Mouse (Mus musculus): ENCODE results near the gene Eml4. TPM values are rescaled to one million over a fixed set of nuclear protein-coding genes. Genes with fewer than 3 reads are reported as not detected.

Gene Eml4
- total RNA-seq, 2 experiments from 2014 or later: 23.3 to 26.1 TPM

- no peak for TF ChIP-seq CTCF (conservative IDR thresholded peaks at IDR 0.05)
- H3K27ac ChIP-seq: no peak overlapping the region
Observed at GRCm38 (mm10) chr17:83449583-83449982, 98.9 kb downstream of the Eml4 start.

GRCm38 (mm10) chr17:83451367-83451766 lies 100.6 kb downstream of the Eml4 start:
- H3K4me3 ChIP-seq: no peak overlapping the region
- no peak for TF ChIP-seq CTCF (conservative IDR thresholded peaks at IDR 0.05)
- H3K27ac ChIP-seq: no peak overlapping the region
- DNase-seq (ENCODE audit: low spot score in 2 of 2): no peak

More at GRCm38 (mm10) chr17:83449583-83449982, 98.9 kb downstream of the Eml4 start:
- H3K4me3 ChIP-seq: no peak overlapping the region
- no peak for DNase-seq (ENCODE audit: low spot score in 2 of 2)

DNA sequence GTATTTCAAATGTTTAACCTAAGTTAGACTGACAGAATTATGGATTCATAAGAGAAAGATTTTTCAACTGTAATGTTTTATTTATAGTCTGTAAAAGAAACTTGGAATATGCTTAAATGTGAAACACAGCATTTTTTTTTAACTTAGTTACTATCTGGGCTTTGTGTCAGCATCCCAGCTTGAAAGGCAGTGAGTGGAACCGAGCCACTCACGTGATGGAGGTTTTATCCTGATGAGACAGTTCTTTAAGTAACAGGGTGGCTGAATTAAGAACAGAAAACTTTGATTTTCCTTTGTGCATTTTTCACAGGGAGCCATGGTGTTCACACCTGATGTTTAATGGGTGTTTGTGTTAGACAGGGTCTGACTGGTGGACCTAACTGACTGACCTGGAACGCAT lies 101.1 kb downstream of the Eml4 start:
- Histone ChIP-seq H3K4me3 (no peak overlapping the region), H3K27ac (no peak overlapping the region)
- TF ChIP-seq CTCF (conservative IDR thresholded peaks at IDR 0.05): no peak
- no peak for DNase-seq (ENCODE audit: low spot score in 2 of 2)

DNA sequence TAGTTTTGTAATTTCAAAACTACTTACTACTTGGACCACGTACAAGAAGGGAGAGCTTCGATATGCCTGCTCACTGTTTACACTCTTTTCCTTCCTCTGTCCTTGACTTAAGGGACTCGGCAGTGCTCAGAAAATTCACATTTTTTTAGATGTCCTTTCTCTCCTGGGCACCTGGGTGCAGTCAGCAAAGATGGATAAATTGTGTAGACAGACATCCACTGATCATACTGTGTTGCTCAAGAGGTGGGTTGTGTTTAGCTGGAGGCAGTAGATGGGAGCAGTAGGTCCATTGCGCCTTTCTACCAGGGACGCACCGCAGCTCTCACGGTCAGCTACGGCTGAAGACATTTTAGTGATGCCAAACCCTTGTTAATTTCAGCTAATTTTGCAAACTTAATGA lies 101.7 kb downstream of the Eml4 start:
- no peak for TF ChIP-seq CTCF (conservative IDR thresholded peaks at IDR 0.05)
- Histone ChIP-seq H3K27ac (no peak overlapping the region), H3K4me3 (no peak overlapping the region)
- no peak for DNase-seq (ENCODE audit: low spot score in 2 of 2)

DNA sequence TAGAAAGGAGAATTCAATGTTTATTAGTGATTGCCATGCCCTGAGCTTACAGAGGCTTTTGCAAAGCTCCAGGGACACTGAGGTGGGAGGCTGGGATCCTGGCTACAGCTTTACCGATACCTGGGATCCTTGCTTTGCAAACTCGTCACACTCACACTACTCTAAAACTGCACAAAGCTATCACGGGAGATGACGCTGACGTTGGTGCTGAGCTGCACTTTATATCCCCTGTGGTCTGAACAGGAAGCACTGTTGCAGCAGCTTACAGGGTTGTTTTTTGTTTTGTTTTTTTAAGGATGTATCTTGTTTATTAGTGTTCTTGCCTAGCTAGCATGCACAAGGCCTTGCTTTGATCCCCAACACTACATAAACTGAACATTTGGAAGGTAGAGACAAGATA lies 102.9 kb downstream of the Eml4 start:
- no peak for TF ChIP-seq CTCF (conservative IDR thresholded peaks at IDR 0.05)
- no peak overlapping the region for H3K4me3 ChIP-seq
- no peak for DNase-seq (ENCODE audit: low spot score in 2 of 2)
- H3K27ac ChIP-seq: no peak overlapping the region

DNA sequence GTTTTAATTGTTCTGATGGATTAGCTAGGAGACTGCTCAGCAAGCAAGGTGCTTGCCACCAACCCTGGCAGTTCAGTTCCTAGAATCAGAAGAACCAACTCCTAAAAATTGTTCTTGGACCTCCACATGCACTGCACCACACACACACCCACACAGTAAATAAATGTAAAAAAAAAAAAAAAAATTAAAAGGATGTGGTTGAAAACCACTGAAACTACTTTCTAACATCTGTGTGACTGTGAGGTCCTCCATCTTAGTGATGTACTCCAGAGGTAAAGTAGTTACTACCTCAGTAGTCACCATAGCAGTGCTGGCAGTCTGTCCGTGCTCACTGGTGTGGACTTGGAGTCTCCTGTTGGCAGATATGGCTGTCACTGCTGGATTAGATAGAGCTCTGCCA lies 106.5 kb downstream of the Eml4 start:
- Histone ChIP-seq H3K27ac (no peak overlapping the region), H3K4me3 (no peak overlapping the region)
- no peak for TF ChIP-seq CTCF (conservative IDR thresholded peaks at IDR 0.05)
- no peak for DNase-seq (ENCODE audit: low spot score in 2 of 2)

GRCm38 (mm10) chr17:83465969-83466368 lies 115.2 kb downstream of the Eml4 start:
- Histone ChIP-seq H3K4me3 (no peak overlapping the region), H3K27ac (no peak overlapping the region)
- DNase-seq (ENCODE audit: low spot score in 2 of 2): no peak
- no peak for TF ChIP-seq CTCF (conservative IDR thresholded peaks at IDR 0.05)

- H3K27ac ChIP-seq: no peak overlapping the region; the same call in 1 of the 2 replicates
- TF ChIP-seq CTCF (conservative IDR thresholded peaks at IDR 0.05): no peak
- DNase-seq (ENCODE audit: low spot score in 2 of 2): no peak
- H3K4me3 ChIP-seq: no peak overlapping the region
Observed at GRCm38 (mm10) chr17:83466697-83467251, 116.0 kb downstream of the Eml4 start.

DNA sequence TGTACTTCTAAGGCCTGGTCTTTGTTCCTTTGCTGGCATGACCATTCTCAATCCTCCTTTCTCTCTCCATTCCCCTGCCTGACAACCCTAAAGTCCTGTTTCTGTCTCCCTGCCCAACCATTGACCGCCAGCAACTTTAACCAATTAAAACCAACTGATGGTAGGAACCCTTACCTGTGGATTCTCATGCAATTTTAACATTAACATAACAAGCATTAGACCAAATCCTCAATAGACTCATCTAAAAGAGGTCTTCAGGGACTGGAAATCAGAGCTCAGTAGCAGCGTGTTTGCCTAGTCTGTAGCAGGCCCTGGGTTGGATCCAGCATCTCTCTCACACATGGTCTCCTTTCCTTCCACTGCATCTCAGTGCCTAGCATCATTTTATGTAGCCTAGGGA lies 118.9 kb downstream of the Eml4 start:
- H3K4me3 ChIP-seq: no peak overlapping the region
- no peak overlapping the region for H3K27ac ChIP-seq
- TF ChIP-seq CTCF (conservative IDR thresholded peaks at IDR 0.05): no peak
- DNase-seq (ENCODE audit: low spot score in 2 of 2): no peak

DNA sequence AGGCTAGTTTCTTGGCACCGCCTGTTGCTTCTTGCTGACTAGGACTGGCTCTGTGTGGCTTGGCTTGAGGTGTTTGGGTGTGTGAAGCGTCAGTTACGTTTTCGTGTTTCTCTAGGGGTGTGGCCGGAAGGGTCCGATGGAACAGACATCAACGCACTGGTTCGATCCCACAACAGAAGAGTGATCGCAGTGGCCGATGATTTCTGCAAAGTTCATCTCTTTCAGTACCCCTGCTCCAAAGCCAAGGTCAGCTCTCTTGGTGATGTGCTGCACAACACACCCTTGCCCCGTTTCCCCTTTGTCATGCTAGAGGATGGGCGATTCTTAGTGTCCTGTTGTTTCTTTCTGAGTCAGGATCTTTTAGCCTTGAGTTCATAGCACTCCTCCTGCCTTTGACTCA lies 126.4 kb downstream of the Eml4 start:
- Histone ChIP-seq H3K4me3 (no peak overlapping the region), H3K27ac (no peak overlapping the region)
- TF ChIP-seq CTCF (conservative IDR thresholded peaks at IDR 0.05): no peak
- DNase-seq (ENCODE audit: low spot score in 2 of 2): no peak

- no peak overlapping the region for H3K4me3 ChIP-seq
- H3K27ac ChIP-seq: no peak overlapping the region
- no peak for DNase-seq (ENCODE audit: low spot score in 2 of 2)
- TF ChIP-seq CTCF (conservative IDR thresholded peaks at IDR 0.05): no peak
Observed at GRCm38 (mm10) chr17:83481551-83481950, 130.8 kb downstream of the Eml4 start.

DNA sequence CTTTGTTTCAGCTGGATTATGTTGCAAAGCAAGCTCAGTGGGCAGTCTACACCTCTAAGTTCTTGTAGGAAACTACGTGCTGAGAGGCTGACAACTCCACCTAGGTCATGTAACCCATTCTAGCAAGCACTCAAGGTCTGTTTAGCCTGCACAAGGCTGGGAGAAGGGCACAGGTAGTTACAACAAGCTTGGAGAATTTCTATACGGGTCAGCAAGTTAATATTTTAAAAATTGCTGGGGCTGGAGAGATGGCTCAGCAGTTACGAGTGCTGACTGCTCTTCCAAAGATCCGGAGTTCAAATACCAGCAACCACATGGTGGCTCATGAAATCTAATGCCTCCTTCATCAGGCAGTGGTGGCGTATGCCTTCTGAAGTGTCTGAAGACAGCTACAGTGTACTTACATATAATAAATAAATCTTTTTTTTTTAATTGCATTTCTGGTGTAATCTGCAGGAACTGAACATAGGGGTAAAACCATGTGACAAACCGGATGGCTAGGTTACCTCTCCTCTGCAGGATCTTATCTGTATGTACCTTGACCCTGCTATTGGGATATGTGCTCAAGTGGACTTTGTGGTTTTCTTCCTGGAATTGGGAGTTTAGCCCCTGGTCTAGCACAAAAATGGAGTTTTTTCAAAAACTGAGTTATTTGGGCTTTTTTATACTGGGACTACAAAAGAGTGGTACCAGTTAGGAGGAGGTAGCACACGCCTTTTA lies 132.2 kb downstream of the Eml4 start:
- TF ChIP-seq CTCF (conservative IDR thresholded peaks at IDR 0.05): no peak
- DNase-seq (ENCODE audit: low spot score in 2 of 2): no peak
- H3K4me3 ChIP-seq: no peak overlapping the region
- H3K27ac ChIP-seq: no peak overlapping the region

GRCm38 (mm10) chr17:83483784-83484183 lies 133.1 kb downstream of the Eml4 start:
- no peak for DNase-seq (ENCODE audit: low spot score in 2 of 2)

GRCm38 (mm10) chr17:83487762-83488161 lies 137.0 kb downstream of the Eml4 start:
- H3K27ac ChIP-seq: no peak overlapping the region
- no peak for DNase-seq (ENCODE audit: low spot score in 2 of 2)
- TF ChIP-seq CTCF (conservative IDR thresholded peaks at IDR 0.05): no peak
- no peak overlapping the region for H3K4me3 ChIP-seq

More at GRCm38 (mm10) chr17:83483784-83484183, 133.1 kb downstream of the Eml4 start:
- TF ChIP-seq CTCF (conservative IDR thresholded peaks at IDR 0.05): no peak
- Histone ChIP-seq H3K4me3 (no peak overlapping the region), H3K27ac (no peak overlapping the region)
